Mouse (Mus musculus) intestine, embryonic 16.5 days (tissue): ENCODE measurements around the gene Bpgm. TPM values are rescaled to one million over a fixed set of nuclear protein-coding genes. Genes with fewer than 3 reads are reported as not detected.
A peak's percentile ranks its signal among the peaks of the same experiment; 100 is the strongest.

ENCODE experiments used
- ATAC-seq: fragments of 200-750 bp; cut with Nextera tagmentation; 2 replicates; pipeline ENCODE4 v1.8.0; 2017; ENCODE audit warnings: moderate TSS enrichment, moderate library complexity
- H3K27ac ChIP-seq: fragments of 300-500 bp; sonication (generic); 2 replicates; pipeline ENCODE4 v1.5.1; 2014; ENCODE audit warnings: mild to moderate bottlenecking, low read length
- H3K27me3 ChIP-seq: fragments of 300-500 bp; sonication (generic); replicated peaks from 2 replicates; pipeline ENCODE4 v1.6.1; 2014; ENCODE audit warnings: low read length, control low read depth, mixed read lengths; ENCODE audit not compliant: control insufficient read depth, insufficient read depth
- H3K36me3 ChIP-seq: fragments of 300-500 bp; sonication (generic); 2 replicates; pipeline ENCODE4 v1.6.1; 2014; ENCODE audit warnings: low read length, control low read depth; ENCODE audit not compliant: control insufficient read depth, insufficient read depth
- H3K4me1 ChIP-seq: fragments of 300-500 bp; sonication (generic); 2 replicates; pipeline ENCODE4 v1.6.1; 2014; ENCODE audit warnings: low read length, control low read depth, mixed read lengths; ENCODE audit not compliant: control insufficient read depth, insufficient read depth
- H3K4me2 ChIP-seq: fragments of 300-500 bp; sonication (generic); 2 replicates; pipeline ENCODE4 v1.6.1; 2014; ENCODE audit warnings: low read depth, low read length, control low read depth
- H3K4me3 ChIP-seq: fragments of 300-500 bp; sonication (generic); 2 replicates; pipeline ENCODE4 v1.5.1; 2014; ENCODE audit warnings: mild to moderate bottlenecking, low read length
- H3K9ac ChIP-seq: fragments of 300-500 bp; sonication (generic); 2 replicates; pipeline ENCODE4 v1.6.1; 2014; ENCODE audit warnings: low read depth, low read length
- H3K9me3 ChIP-seq: fragments of 300-500 bp; sonication (generic); 2 replicates; pipeline ENCODE4 v1.6.1; 2016; ENCODE audit warnings: low read length, control low read depth; ENCODE audit not compliant: control insufficient read depth
- WGBS: fragments of 180-500 bp; shearing (Covaris S2); extraction: QIAGEN DNeasy Blood & Tissue Kit; methylation state at CpG from one replicate; pipeline ENCODE4 v1.1.7; 2014; 5-methylcytosine and 5-hydroxymethylcytosine counted together
- polyA plus RNA-seq: library from polyadenylated mRNA; unstranded; fragments of >200 nt; fragmentation: Nextera tagmentation; extraction: Ambion mirVana; gene quantifications from 2 replicates; pipeline ENCODE4 v1.2.1, GENCODE M21; 2015

Bpgm gene
- polyA plus RNA-seq, 1 experiment from 2014 or later: 54.4 TPM

DNA sequence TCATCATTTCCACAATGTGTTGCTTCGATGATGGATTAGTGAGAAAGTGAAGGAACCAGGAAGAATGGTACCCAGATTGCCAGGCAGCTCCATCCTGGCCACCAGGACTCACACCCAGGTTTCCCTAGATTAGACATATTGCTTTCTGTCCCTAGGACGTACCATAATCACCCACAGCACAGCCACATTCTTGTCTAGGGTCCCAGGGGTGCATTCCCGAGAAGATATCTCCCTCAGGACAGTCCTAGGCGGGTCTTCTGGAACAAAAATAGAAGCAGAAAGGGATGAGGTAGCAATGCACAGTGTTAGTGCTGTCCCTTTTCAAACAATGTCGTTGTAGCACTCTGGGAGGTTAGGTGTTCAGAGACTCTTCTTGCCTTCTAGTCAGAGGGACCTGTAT lies 57.9 kb downstream of the Bpgm start:
- 68% methylated on average over 5 of the region's 5 CpGs for WGBS
- no peak for ATAC-seq
- H3K9me3 ChIP-seq: no peaks in the 10 kb centered on the region
- no peak overlapping the region for H3K4me2 ChIP-seq
- H3K27me3 ChIP-seq: no peaks in the 10 kb centered on the region
- no peak overlapping the region for H3K9ac ChIP-seq
- H3K4me3 ChIP-seq: no peak overlapping the region
- no peaks in the 10 kb centered on the region for H3K36me3 ChIP-seq
- H3K4me1 ChIP-seq: no peaks in the 10 kb centered on the region
- no peak overlapping the region for H3K27ac ChIP-seq

DNA sequence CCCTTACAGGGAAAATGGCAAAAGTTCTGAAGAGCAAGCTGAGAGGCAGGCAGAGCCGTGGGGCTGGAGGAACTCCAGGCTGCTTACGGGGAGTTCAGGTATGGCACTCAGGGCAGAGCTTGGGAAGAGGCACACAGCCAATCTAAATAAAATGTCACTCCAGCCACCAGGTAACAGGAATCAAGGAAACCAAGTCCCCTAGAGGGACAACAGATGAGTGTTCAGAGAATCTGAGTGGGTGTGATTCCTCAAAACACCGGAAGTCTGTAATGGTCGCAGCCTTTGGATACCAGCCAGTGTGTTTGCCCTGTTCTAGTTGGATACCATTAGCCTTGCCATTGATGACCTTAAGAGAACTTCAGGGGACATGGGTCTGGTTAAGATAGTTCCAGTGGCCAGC lies 66.9 kb downstream of the Bpgm start:
- H3K27ac ChIP-seq: peak overlapping the region; percentile 52; the same call in 1 of the 2 replicates
- 58% methylated on average over 4 of the region's 4 CpGs for WGBS
- H3K9me3 ChIP-seq: no peaks in the 10 kb centered on the region
- no peaks in the 10 kb centered on the region for H3K27me3 ChIP-seq
- H3K4me3 ChIP-seq: no peak overlapping the region
- peak; percentile 53 for ATAC-seq
- peak overlapping the region; percentile 51 for H3K4me2 ChIP-seq
- no peaks in the 10 kb centered on the region for H3K36me3 ChIP-seq
- H3K4me1 ChIP-seq: peaks cover 23% of the 10 kb centered on the region
- no peak overlapping the region for H3K9ac ChIP-seq

DNA sequence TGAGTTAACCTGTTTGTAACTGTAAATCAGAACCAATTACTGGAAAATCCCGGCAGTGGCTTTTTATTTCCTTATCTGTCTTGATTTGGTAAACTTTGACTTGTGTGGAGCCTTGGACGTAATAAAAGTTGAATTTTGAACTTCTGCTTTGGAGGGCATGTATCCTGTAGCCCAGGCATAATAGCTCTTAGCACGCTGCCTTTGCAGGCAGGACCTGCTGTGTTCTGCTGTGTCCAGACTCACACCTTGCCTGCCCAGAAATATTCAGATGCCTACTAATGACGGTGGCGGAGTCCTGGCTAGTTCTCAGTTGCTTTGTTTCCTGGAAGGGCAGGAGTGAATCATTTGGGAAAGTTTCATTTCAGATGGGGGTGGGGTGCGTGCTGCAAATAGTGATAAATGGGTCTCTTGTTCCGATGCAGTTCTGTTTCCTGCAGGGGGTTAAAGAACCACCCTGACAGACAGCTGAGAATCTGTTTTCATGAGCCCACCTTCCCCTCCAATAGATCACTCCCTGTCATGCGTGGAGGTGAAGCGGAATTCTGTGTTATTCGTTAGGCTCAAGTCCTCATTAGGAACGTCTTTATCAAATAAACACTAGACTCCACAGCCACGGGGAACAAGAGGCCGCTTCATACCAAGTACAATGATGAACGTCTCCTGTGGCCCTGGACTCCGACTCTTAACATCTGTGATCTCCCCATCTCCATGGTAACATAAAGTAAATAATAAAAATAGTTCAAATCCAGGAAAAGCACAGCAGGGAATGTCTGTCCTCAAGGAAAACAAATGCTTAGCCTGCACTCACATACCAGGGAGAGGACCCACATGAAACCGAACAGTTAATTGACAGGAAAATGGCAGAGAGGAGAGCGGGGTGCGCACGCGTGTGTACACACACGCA lies 67.5 kb downstream of the Bpgm start:
- no peak overlapping the region for H3K9ac ChIP-seq
- 24% methylated on average over 21 of the region's 21 CpGs for WGBS
- peak overlapping the region; percentile 51 for H3K4me2 ChIP-seq
- peak overlapping the region; percentile 52 for H3K27ac ChIP-seq
- H3K27me3 ChIP-seq: no peaks in the 10 kb centered on the region
- ATAC-seq: peak; percentile 85
- H3K9me3 ChIP-seq: no peaks in the 10 kb centered on the region
- no peaks in the 10 kb centered on the region for H3K36me3 ChIP-seq
- H3K4me1 ChIP-seq: peaks cover 27% of the 10 kb centered on the region
- no peak overlapping the region for H3K4me3 ChIP-seq

DNA sequence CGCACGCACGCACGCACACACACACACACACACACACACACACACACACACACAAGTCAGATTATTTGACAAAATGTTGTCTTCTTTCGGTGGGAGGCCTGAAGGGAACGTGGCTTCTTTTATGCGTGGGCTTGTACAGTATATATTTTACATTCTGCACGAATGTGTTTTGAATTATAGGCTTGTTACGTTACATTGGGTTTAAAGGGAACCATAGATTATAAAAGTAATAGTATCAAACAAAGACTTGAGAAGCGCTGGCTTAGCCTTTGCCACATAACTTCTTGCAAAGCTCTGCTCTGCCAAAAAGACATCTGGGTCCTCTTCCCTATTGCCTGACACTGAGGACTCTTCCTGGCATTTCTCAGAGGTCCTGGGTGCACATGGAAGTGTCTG lies 68.2 kb downstream of the Bpgm start:
- 47% methylated on average over 10 of the region's 10 CpGs for WGBS
- 0 out of 2 replicates have a peak, but pooled peaks have one; percentile 5 for ATAC-seq
- Histone ChIP-seq H3K36me3 (no peaks in the 10 kb centered on the region), H3K9ac (no peak overlapping the region), H3K4me1 (peaks cover 32% of the 10 kb centered on the region), H3K9me3 (no peaks in the 10 kb centered on the region), H3K4me2 (no peak overlapping the region), H3K4me3 (no peak overlapping the region), H3K27ac (peak overlapping the region; percentile 52), H3K27me3 (no peaks in the 10 kb centered on the region)

DNA sequence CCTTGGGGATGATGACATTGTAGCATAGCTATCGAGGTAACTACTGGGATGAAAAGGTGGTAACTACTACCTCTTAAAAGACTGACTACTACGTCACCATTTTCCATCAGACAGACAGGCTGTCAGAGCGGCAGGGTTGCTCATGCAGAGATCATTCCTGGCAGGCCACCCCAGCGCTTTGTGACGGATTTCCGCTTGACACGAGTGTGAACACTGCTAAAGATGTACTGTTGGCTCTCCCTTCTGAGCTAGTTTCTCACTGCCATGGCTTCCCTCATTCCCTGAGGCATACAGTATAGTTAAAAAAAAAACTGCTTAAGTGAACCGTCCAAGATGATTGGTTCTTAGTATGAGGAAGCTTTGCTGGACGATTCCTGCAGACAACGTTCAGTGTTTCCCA lies 69.3 kb downstream of the Bpgm start:
- no peaks in the 10 kb centered on the region for H3K9me3 ChIP-seq

DNA sequence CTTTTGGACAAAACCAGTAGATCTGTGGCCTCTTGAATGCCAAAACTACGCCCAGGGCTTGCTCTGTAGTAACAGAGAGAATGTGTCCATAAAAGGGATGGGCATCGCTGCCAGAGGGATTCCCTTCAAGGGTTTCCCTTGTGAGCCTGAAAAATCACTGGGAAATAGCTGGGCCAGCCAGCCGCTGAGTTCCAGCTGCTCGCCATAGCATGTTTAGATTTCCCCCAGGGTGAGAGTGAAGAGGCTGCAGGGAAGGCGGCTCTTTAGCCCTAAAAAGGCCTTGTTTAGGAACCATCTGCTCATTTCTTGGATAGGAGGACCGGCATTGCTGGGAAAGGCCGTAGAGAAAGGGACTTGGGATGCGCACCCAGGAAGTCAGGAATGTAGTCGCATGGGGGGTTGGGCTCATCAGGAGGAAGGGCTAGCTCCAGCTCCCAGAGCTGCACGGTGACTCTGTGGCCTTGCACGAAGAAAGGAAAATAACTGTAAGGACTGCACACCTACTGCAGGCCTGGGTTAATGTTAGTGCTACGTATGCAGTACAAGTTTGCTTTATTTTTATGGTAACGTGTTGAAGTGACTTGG lies 72.5 kb downstream of the Bpgm start:
- Histone ChIP-seq H3K4me2 (no peak overlapping the region), H3K4me3 (no peak overlapping the region), H3K36me3 (no peaks in the 10 kb centered on the region), H3K27me3 (no peaks in the 10 kb centered on the region), H3K27ac (peak overlapping the region; percentile 71), H3K9ac (no peak overlapping the region), H3K9me3 (no peaks in the 10 kb centered on the region), H3K4me1 (peaks cover 24% of the 10 kb centered on the region)
- WGBS: 43% methylated on average over 13 of the region's 13 CpGs
- ATAC-seq: peak; percentile 46

More for the DNA sequence above, 69.3 kb downstream of the Bpgm start:
- Histone ChIP-seq H3K27me3 (no peaks in the 10 kb centered on the region), H3K9ac (no peak overlapping the region), H3K27ac (no peak overlapping the region), H3K36me3 (no peaks in the 10 kb centered on the region), H3K4me2 (no peak overlapping the region), H3K4me3 (no peak overlapping the region), H3K4me1 (peaks cover 32% of the 10 kb centered on the region)
- WGBS: 69% methylated on average over 10 of the region's 10 CpGs
- no peak for ATAC-seq

DNA sequence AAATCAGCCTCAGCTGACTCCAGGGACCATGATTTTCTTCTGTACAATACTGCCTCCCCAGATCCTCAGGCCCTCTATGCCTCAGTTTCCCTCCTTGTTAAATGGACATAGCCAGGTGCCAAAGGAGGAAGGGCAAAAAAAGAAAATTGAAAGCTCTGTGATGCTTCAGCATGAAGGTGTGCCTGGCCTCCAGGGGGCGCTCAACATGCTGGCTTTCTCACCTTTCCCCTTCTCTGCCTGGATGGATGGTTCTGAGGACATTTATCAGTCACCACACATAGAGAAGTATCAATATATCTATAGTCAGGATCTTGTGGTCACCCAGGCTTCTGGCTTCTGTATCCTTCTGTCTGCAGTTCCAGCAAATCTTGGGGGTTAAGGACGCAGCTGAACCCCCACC lies 73.0 kb downstream of the Bpgm start:
- no peaks in the 10 kb centered on the region for H3K9me3 ChIP-seq
- peak overlapping the region; percentile 71 for H3K27ac ChIP-seq
- no peaks in the 10 kb centered on the region for H3K27me3 ChIP-seq
- no peak overlapping the region for H3K9ac ChIP-seq
- H3K4me3 ChIP-seq: no peak overlapping the region
- H3K4me1 ChIP-seq: peaks cover 18% of the 10 kb centered on the region
- H3K36me3 ChIP-seq: no peaks in the 10 kb centered on the region
- no peak for ATAC-seq
- H3K4me2 ChIP-seq: no peak overlapping the region
- 45% methylated on average over 2 of the region's 2 CpGs for whole genome bisulfite sequencing

DNA sequence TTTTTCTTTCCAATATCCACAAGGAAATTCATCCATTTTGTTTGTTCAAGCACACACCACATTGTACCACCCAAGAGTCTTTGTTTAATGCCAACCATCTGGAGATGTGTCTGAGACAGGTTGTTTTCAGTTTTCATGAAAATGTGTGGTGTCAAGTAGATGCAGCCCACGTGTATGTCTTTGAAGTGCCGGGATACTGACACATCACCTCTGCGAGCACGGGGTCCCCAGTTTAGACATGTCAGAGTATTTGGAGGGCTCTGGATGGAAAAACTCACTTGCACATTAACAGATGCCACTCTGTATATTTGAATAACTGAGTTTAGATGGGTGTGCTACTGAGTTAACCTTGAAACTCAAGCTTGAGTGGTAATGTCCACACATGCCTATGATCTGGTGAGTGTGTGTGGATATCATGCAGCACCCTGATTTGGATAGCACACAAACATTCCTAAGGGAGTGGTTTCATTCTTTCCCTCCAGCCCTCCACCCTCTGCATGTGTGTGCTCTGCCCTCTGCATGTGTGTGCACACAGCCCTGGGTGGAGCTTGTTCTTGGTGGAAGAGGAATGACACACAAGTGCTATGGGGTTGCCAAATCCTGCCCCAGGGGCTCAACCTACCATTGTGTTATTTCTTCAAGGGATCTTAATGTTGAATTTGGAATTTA lies 76.6 kb downstream of the Bpgm start:
- WGBS: 86% methylated on average over 4 of the region's 4 CpGs
- ATAC-seq: no peak
- H3K27me3 ChIP-seq: no peaks in the 10 kb centered on the region
- no peak overlapping the region for H3K27ac ChIP-seq
- H3K36me3 ChIP-seq: no peaks in the 10 kb centered on the region
- H3K9ac ChIP-seq: no peak overlapping the region
- no peak overlapping the region for H3K4me3 ChIP-seq
- no peak overlapping the region for H3K4me2 ChIP-seq
- no peaks in the 10 kb centered on the region for H3K9me3 ChIP-seq
- peaks cover 9% of the 10 kb centered on the region; the same call in 1 of the 2 replicates for H3K4me1 ChIP-seq

DNA sequence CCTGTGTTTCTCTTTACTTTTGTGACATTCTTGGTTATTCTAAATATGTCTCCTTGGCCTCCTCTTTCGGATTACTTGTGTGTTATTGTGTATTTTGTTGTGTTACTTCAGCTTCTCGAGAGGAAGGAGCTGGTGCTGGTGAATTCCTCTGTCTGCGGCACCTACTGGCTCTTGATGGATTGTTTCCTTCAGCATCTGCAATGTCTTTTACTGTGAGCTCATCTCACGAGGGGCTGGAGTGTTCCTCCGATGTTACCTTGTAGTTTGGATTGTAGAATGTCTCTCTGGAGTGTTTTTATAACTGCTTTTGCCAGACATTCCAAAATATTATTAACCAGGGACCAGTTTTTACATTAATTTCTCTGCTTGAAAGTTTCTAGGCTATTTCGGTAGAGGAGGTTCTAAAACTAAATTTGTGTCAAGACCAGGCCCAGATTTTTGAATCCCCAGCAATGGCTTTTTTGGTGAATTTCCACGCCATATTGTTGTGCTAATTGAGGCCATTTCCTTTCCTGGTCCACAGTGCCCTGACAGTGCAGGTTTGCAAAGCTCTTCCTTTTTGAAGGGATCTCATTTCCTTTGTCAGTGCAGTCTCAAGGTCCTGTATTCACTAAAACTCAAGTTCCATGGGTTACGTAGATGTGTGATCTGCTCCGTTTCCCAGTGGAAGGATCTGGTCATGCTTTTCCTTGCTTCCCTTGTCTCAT lies 78.4 kb downstream of the Bpgm start:
- no peak overlapping the region for H3K4me2 ChIP-seq
- no peak overlapping the region for H3K4me3 ChIP-seq
- peak overlapping the region; percentile 27; the same call in 1 of the 2 replicates for H3K27ac ChIP-seq
- 58% methylated on average over 9 of the region's 9 CpGs for WGBS
- H3K4me1 ChIP-seq: peaks cover 5% of the 10 kb centered on the region; the same call in 1 of the 2 replicates
- no peak overlapping the region for H3K9ac ChIP-seq
- H3K27me3 ChIP-seq: no peaks in the 10 kb centered on the region
- no peaks in the 10 kb centered on the region for H3K36me3 ChIP-seq
- no peaks in the 10 kb centered on the region for H3K9me3 ChIP-seq
- no peak for ATAC-seq
